Mouse (Mus musculus) thymus, adult 2 months (tissue): ENCODE results near the gene Rln1.

Experiments
- CTCF ChIP-seq: fragments of 200-500 bp; IDR thresholded peaks from 2 replicates; pipeline ENCODE4 v1.5.1; 2012; ENCODE audit warnings: mild to moderate bottlenecking, control low read depth, low read length, moderate library complexity, borderline replicate concordance; ENCODE audit not compliant: control insufficient read depth, poor library complexity, insufficient read depth; ENCODE audit errors: extremely low read depth
- POLR2A ChIP-seq: fragments of 200-500 bp; IDR thresholded peaks from 2 replicates; pipeline ENCODE4 v1.6.1; 2012; ENCODE audit warnings: mild to moderate bottlenecking, low read length, control low read depth, moderate library complexity; ENCODE audit not compliant: control insufficient read depth, poor library complexity, insufficient read depth; ENCODE audit errors: extremely low read depth

DNA sequence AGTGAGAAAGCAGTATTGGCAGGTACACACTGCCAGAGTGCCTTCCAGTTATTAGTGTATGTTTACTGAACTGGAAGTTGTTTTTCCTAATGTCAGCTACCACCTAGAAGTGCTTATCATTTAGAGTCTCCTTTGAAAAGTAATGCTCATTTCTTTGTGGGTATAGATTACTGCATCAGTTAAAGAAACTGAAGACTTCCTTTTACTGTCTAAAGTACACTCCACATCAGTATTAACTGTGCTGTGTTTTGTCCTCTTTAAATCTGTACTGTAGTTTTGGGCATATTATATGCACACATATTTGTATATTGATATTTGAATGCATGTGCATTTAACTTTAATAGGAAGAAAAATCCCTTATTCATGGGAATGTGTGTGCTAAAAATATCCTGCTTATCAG is 38.3 kb downstream of the Rln1 start:
- TF ChIP-seq POLR2A (no peak), CTCF (no peak)
